Mouse (Mus musculus) heart, adult 9 months (tissue): ENCODE data around the gene Sept7.
"Not testable (repeated sequence)": the region's sequence is repeated elsewhere in the genome, so short reads cannot be mapped to it uniquely, and the experiment has no call there.

Experiments
- DNase-seq, 2 experiments: peaks; one replicate each; pipeline ENCODE4 v3.0.0; 2022; ENCODE audit warnings: low spot score in 2 of 2

The Sept7 gene

DNA sequence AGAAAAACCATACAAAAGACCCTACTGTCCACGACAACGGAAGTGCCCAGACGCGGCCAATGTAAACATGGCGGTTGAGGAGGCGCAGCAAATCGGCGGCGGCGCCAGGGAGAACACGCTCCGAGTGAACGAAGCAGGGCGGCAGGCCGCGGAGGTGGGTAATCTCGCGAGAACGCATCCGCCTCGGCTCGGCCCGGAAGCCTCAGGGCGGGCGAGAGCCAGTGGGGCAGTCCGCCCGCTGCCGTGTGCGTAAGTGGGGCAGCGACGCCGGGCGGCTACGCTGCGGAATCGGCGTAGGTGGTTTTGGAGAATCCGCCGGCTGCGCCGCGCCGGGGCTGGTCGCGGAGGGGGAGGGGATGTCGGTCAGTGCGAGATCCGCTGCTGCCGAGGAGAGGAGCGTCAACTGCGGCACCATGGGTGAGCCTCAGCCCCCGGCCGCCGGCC, at the start of gene Sept7:
Sept7 (plus strand) TSS at position 157 of the 444 bp plus-strand sequence.
- DNase-seq = peak; percentile 98 to 99

GRCm38 (mm10) chr9:25208087-25208803, 44.0 kb upstream of the Sept7 start:
- DNase-seq = peak; percentile 30 to 35

DNA sequence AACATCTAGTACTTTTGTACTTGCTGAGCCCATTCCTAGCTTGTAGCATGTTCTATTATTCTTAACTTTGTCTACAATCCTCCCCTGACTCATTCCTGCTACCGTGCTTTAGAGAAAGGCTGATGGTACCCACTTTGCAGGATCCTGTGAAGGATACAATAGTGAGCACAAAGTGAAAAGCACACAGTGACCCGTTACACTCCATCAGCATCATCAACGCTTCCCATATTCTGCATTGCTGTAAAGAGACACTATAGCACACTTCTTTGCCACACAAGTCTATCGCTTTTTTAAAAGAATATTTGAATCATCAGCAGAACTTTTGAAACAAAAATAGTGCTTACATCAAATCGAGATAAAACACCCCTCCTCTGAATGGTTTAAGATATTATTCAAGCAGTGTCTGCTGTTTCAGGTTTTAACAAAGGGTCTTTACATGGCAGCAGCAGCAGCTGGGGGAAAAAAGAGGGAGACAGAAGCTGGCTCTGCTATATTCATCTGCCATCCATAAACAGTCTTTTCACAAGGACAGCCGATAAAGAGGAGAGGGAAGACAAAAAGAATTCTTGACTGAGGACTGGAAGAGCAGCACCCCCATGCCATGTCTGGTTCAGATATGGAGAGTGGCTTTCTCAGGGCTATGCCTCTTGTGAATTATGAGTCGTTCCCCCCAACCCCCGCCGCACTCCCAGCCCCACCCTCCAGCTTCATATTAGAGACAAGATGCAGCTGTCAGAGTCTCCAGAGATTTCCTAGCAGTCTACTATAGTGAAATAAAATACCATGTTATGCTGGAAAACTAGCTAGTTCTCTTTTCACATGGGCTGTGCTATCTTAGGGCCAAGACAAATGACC, 39.7 kb upstream of the Sept7 start:
- DNase-seq = peak; percentile 47 to 66

DNA sequence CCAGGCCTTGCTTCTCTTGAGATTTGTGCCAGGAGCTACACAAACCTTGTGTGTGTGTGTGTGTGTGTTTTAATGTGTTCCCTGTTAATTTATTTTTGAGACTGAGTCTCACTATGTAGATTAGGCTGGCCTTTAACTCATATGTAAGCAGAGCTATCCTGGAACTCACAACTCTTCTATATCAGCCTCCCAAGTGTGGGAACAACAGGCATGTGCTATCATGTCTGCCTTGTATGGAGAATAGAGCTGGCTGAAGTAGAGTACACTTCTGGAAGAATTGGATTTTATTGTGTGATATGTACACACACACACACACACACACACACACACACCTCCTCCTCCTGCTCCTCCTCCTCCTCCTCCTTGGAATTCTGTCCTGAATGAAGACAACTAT, 39.1 kb upstream of the Sept7 start:
- DNase-seq = no peak

- DNase-seq = no peak
These were observed 36.8 kb upstream of the Sept7 start for GRCm38 (mm10) chr9:25215411-25215810.

DNA sequence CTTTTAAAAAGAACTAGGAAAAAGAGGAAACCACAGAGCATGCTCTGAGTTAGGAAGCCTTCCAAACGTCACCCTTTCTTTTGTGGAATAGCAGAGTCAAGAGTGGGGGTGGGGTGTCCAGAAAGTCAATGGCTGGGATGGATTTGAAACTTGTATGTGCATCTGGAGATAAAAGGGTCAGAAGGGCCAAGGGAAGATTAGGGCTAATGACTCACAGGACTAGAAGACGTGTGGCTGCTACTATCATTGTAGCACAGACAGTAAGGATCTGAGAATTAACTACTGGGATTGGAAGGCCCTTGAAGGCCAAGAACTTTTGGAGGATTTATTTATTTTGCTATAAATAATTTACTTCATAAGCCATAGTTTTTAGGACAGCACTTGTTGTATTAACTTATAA, 36.0 kb upstream of the Sept7 start:
- no peak for DNase-seq

DNA sequence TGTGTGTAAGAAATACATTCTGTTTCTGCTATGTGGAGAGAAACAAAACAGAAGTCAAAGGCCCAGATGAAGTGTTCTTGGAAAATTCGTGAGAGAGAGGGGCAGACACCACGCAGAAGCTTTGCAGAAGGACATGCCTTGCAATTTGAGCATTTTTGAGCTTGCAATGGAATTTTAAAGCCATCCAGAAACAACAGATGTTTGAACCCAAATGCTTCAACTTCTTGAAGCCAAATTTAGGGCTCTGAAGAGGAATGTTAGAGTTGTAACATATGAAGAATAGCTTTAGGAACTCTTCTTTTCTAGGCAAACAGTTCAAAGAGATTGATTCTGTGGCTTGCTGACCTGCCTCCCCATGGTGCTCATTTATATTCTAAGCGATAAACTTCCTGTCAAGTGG, 33.3 kb upstream of the Sept7 start:
- DNase-seq = peak; percentile 30 to 32

DNA sequence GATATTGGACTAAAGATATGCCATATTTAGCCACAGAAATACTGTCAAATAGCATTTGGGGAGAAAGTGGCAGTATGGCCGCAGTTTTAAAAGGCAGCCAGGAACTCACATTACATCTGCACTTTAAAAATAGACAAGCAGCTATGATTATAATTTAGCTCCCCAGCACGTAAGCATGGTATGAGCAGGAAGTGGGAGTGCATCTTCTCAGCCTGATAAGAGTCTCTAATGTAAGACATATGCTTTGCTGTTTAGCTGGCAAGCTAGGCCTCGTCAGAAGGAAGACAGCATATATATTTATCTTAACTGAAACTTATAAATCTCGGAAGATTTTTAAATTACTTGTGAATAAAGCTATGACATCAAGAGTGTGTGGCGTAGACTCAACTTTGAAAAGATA, 32.4 kb upstream of the Sept7 start:
- no peak for DNase-seq

DNA sequence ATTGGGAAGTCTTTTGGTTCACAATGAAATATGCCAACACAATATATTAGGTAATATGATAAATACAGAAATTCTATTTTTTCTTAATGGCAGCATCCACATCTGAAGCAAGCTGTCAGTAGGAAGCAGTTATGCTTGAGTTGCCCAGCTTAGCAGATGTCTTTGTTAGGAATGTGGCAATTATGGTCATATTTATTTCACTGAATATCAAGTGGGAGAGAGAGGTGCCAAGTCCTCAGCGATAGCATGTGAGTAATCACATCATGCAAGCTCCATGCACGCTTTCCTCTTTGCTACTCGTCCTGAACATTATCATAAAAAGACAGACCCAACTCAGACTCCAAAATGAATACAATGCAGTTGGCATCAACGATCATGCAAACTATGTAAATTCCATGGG, 27.3 kb upstream of the Sept7 start:
- no peak for DNase-seq

DNA sequence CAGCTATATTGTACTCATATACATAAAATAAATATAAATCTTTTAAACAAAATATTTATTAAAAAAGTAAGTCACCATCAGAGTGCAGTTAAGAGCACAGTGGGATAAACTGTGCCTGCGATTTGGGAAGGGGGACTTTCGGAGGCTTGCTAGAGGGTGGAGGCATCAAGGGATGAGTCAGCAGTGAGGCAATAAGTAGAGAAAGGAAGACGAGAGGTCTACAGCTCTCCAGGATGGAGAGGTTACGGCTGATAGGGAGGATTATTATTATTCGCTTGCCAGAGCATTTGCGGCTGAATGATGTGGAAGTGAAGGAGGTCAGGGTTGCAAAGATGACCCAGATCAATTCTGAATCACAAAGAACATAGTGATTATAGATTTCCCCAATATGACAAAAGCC, 22.5 kb upstream of the Sept7 start:
- no peak for DNase-seq

GRCm38 (mm10) chr9:25230213-25231039, 21.8 kb upstream of the Sept7 start:
- no peak for DNase-seq

DNA sequence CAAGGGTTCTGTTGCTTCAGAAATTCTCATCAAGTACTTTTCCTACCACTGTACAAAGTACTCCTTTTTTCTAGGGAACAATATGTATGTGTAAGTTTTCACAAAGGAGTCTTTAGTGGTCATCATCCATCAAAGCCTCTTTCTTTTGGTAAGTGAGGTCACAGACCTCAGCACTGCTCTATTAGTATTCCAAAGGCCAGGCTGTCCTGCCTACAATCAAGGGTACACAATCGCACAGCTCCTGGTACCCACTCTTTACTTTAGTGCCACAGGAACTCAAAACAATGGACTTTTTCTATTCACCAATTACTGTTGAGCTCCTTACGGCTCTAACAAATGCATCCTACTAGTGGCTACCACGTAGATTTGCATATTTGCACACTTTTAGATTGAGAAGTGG, 11.2 kb upstream of the Sept7 start:
- no peak for DNase-seq

- DNase-seq = not testable (repeated sequence)
These were observed 10.5 kb upstream of the Sept7 start for GRCm38 (mm10) chr9:25241783-25242182.

DNA sequence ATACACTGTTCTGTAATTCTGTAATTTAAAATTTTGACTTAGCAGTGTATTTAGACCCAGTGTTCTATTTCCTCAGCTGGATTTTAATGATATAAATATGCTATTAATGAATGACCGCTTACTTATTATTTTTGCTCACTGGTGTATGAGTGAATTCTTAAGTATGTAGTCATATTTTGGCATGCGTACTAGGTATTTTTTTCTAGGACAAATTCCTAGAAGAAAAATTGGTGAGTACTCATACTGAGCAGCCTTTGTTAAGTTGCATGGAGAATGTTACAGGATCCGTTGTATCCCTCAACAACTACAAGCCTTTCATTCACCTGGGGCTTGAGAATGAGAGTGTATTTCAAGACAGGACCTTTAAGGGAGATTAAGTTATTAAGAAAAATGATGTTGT, 10.0 kb upstream of the Sept7 start:
- DNase-seq = no peak

GRCm38 (mm10) chr9:25243926-25244657, 8.1 kb upstream of the Sept7 start:
- no peak for DNase-seq

- DNase-seq = no peak
These were observed 7.1 kb upstream of the Sept7 start for GRCm38 (mm10) chr9:25245125-25245524.

GRCm38 (mm10) chr9:25246508-25246907, 5.7 kb upstream of the Sept7 start:
- DNase-seq = no peak

- DNase-seq = no peak
These were observed 1.1 kb upstream of the Sept7 start for GRCm38 (mm10) chr9:25251174-25251573.

DNA sequence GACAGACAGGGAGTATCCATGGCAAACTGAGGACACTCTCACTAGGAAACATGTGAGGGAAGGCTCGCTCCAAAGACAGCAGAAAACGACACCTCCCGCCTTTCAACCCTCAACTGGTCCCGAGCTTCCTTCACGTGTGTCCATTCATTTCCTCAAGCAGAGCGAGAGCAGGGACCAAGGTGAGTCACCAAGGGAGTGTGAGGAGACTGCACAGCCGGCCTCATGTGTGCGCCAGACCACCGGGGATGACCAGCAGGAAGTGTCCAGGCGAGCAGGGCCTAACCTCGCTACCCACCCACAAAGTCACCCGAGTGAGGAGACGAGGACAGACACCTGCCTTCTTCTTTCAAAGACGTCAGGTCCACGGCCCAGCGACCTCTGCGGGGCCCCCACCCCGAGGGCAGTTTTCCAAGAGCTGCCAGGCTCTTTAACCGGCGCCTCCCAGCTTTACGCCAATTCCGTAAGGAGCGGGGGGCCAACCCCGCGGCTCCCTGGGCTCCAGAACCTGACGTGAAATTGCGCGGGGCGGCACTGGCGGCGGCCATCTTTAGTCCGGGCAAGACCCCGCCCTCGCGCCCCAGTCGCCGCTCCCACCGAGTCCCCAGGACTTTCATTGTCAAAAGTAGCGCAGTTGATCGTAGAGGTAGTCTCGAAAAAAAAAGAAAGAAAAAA, 492 bp upstream of the Sept7 start:
- DNase-seq = peak in 1 of 2 experiments; percentile 88

GRCm38 (mm10) chr9:25252759-25253477, 679 bp downstream of the Sept7 start:
- DNase-seq = peak; percentile 48 to 68
